Mouse (Mus musculus) forebrain, embryonic 13.5 days (tissue): ENCODE measurements around the gene Pla2g5. TPM values are rescaled to one million over a fixed set of nuclear protein-coding genes. Genes with fewer than 3 reads are reported as not detected.
"Not testable (repeated sequence)": the region's sequence is repeated elsewhere in the genome, so short reads cannot be mapped to it uniquely, and the experiment has no call there.

Experiments
- ATAC-seq: fragments of 200-750 bp; cut with Nextera tagmentation; 2 replicates; pipeline ENCODE4 v1.8.0; 2017
- H3K27ac ChIP-seq: fragments of 300-500 bp; sonication (generic); 2 replicates; pipeline ENCODE4 v1.5.1; 2015; ENCODE audit warnings: inconsistent platforms, mild to moderate bottlenecking, moderate library complexity
- H3K27me3 ChIP-seq: fragments of 300-500 bp; sonication (generic); 2 replicates; pipeline ENCODE4 v1.6.1; 2015; ENCODE audit warnings: mild to moderate bottlenecking, inconsistent platforms
- H3K36me3 ChIP-seq: fragments of 300-500 bp; sonication (generic); 2 replicates; pipeline ENCODE4 v1.6.1; 2015; ENCODE audit warnings: mild to moderate bottlenecking, inconsistent platforms; ENCODE audit not compliant: poor library complexity, severe bottlenecking
- H3K4me1 ChIP-seq: fragments of 300-500 bp; sonication (generic); 2 replicates; pipeline ENCODE4 v1.6.1; 2015; ENCODE audit warnings: inconsistent platforms
- H3K4me2 ChIP-seq: fragments of 300-500 bp; sonication (generic); 2 replicates; pipeline ENCODE4 v1.6.1; 2015; ENCODE audit warnings: inconsistent platforms, mild to moderate bottlenecking, moderate library complexity
- H3K4me3 ChIP-seq: fragments of 300-500 bp; sonication (generic); 2 replicates; pipeline ENCODE4 v1.5.1; 2015; ENCODE audit warnings: mild to moderate bottlenecking, inconsistent platforms
- H3K9ac ChIP-seq: fragments of 300-500 bp; sonication (generic); 2 replicates; pipeline ENCODE4 v1.6.1; 2015; ENCODE audit warnings: mild to moderate bottlenecking, inconsistent platforms
- H3K9me3 ChIP-seq: fragments of 300-500 bp; sonication (generic); replicated peaks from 2 replicates; pipeline ENCODE4 v1.6.1; 2016; ENCODE audit warnings: inconsistent platforms
- WGBS: fragments of 180-500 bp; shearing (Covaris S2); methylation state at CpG from one replicate; pipeline ENCODE4 v1.1.7; 2015; 5-methylcytosine and 5-hydroxymethylcytosine counted together
- polyA plus RNA-seq: library from polyadenylated mRNA; unstranded; fragments of >200 nt; fragmentation: Nextera tagmentation; extraction: Ambion mirVana; gene quantifications from 2 replicates; pipeline ENCODE4 v1.2.1, GENCODE M21; 2015

Gene Pla2g5
- polyA plus RNA-seq, result 0.26 and 0.42 TPM in 2 replicates

GRCm38 (mm10) chr4:138863344-138863998, at the start of gene Pla2g5:
TSS of gene Pla2g5 (minus strand) at chr4:138863482.
- Histone ChIP-seq H3K27me3 (no peaks in the 10 kb centered on the region), H3K27ac (no peak within 1 kb of the TSS), H3K36me3 (no peaks in the 10 kb centered on the region), H3K9me3 (no peaks in the 10 kb centered on the region), H3K9ac (no peak within 1 kb of the TSS), H3K4me3 (no peak within 1 kb of the TSS), H3K4me2 (no peak within 1 kb of the TSS), H3K4me1 (no peaks in the 10 kb centered on the region)
- no peak for ATAC-seq
- WGBS, result 73% methylated on average over 10 of the region's 10 CpGs

DNA sequence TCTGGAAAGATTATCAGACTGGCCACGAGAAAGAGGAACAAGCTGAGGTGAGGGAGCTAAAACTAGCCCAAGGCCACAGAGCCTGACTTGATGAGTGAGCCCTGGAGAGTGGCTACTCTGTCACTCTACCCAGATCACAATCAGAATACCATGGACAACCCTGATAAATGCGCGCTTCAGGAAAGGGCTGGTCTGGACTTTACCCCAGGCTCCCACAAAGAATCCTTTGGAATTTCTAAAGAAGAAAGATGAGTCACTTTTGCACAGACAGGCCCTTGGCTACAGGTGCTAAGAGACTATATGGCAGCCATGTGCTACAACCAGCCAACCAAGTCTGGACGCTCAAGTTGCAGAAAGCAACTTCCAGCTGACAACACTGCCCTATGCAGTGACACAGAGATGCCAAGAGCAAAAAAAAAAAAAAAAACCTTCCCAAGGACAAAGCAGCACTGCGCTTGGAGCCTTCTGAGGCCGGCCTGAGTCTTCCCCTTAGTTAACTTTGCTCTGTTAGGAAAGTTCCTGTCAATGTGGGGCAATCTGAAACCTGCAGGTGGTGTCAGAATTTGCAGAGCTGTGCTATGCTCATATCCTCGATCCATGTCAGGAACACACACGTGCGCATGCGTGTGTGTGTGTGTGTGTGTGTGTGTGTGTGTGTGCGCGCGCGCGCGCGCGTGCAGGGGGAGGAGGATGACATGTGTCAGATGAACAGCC, 42.5 kb upstream of the Pla2g5 start:
- H3K9ac ChIP-seq, result no peak overlapping the region
- no peak for ATAC-seq
- 0 out of 2 replicates have a peak, but pooled peaks cover 4% of the 10 kb centered on the region for H3K4me1 ChIP-seq
- WGBS, result 95% methylated on average over 18 of the region's 18 CpGs
- H3K36me3 ChIP-seq, result peaks cover 91% of the 10 kb centered on the region
- H3K9me3 ChIP-seq, result no peaks in the 10 kb centered on the region
- H3K4me3 ChIP-seq, result no peak overlapping the region
- H3K27ac ChIP-seq, result no peak overlapping the region
- no peak overlapping the region for H3K4me2 ChIP-seq
- H3K27me3 ChIP-seq, result no peaks in the 10 kb centered on the region

DNA sequence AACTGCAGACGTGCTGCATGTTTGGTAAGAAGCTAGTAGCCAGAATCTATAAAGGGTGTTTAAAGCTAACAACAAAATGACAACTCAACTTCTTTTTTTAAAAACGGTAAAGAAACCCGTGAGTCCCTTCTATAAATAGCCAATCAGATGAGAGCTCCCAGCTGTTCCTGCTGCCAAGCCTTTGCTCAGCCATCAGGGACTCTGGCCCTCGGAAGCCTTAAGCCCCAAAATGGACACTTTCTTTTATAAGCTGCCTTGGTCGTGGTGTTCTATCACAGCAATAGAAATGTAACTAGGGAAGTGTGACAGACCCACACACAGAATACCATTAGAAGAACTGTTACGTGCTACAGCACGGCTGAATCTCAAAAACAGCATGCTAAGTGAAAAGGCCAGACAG, 36.1 kb upstream of the Pla2g5 start:
- Histone ChIP-seq H3K4me2 (no peak overlapping the region), H3K9me3 (no peaks in the 10 kb centered on the region), H3K27ac (no peak overlapping the region), H3K4me1 (no peaks in the 10 kb centered on the region), H3K36me3 (peaks cover 93% of the 10 kb centered on the region), H3K9ac (no peak overlapping the region), H3K27me3 (no peaks in the 10 kb centered on the region), H3K4me3 (no peak overlapping the region)
- ATAC-seq, result no peak
- WGBS, result 91% methylated on average over 7 of the region's 7 CpGs

DNA sequence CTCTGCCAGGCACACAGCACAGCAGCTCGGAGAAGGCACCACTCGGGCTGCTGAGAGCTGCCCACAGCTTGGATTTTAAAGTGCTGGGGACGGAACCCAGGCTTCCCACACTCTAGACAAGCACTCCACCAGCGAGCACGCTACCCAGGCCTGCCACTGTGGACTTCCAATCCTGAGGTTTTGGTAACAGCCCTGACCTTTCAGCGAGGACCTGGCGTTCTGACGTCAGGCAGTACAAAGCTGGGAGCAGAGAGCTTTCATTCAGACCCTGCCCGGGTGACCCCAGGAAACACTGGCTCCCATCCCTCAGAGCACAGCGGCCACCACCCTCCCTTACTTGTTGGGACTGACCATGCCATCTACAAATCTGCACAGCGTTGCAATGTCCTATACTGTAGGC, 30.5 kb upstream of the Pla2g5 start:
- not testable (repeated sequence) for H3K9me3 ChIP-seq, H3K9ac ChIP-seq, ATAC-seq, H3K4me1 ChIP-seq, H3K27me3 ChIP-seq, H3K4me3 ChIP-seq, H3K4me2 ChIP-seq, H3K27ac ChIP-seq
- WGBS, result 90% methylated on average over 11 of the region's 11 CpGs
- peaks cover 74% of the 10 kb centered on the region for H3K36me3 ChIP-seq

DNA sequence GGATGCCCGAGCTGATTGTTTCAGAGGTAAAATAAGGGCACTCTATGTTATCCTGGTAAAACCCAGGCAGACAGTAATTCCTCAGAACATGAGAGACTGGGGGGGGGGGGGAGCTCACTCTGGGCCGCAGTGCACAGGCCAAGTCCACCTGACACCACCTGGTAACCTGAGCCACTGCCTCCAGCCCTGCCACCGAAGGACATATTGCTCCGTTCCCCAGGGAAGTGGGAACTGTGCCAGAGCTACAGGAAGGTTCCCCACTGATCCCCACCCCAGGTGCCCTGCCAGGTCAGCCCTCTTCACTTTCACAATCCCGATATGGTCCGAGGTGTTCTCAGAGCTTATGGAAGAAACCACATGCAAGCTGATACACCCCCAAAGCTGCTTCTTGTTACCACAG, 29.4 kb upstream of the Pla2g5 start:
- WGBS, result 95% methylated on average over 6 of the region's 6 CpGs
- no peak for ATAC-seq

GRCm38 (mm10) chr4:138889635-138890034, 26.4 kb upstream of the Pla2g5 start:
- no peak for ATAC-seq
- H3K9me3 ChIP-seq, result no peaks in the 10 kb centered on the region
- H3K4me1 ChIP-seq, result no peaks in the 10 kb centered on the region
- peaks cover 34% of the 10 kb centered on the region for H3K36me3 ChIP-seq
- H3K27ac ChIP-seq, result no peak overlapping the region
- no peaks in the 10 kb centered on the region for H3K27me3 ChIP-seq
- WGBS, result 71% methylated on average over 8 of the region's 8 CpGs
- H3K4me2 ChIP-seq, result no peak overlapping the region
- H3K9ac ChIP-seq, result no peak overlapping the region
- H3K4me3 ChIP-seq, result no peak overlapping the region

More for the DNA sequence above, 29.4 kb upstream of the Pla2g5 start:
- Histone ChIP-seq H3K36me3 (peaks cover 63% of the 10 kb centered on the region), H3K4me2 (no peak overlapping the region), H3K27me3 (no peaks in the 10 kb centered on the region), H3K27ac (no peak overlapping the region), H3K4me3 (no peak overlapping the region), H3K4me1 (no peaks in the 10 kb centered on the region), H3K9me3 (no peaks in the 10 kb centered on the region), H3K9ac (no peak overlapping the region)

DNA sequence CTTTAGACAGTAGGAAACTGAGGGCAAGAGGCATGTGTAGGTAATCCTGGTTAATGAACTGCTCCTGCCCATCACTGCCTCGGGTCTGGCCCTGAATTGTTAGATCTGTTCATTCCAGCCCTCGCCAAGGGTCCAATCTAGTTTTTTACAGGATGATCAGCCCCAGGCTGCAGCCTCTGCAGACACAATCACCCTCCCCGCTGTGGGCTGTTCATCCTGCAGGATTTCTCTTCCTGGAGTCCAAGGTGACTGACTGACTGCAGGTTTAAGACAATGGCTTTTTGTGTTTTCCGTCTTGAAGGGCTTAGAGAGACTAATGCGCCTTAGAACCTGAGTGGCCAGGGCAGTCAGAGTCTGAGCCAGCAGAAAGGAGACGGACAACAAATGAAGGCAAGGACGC, 25.9 kb upstream of the Pla2g5 start:
- Histone ChIP-seq H3K9ac (no peak overlapping the region), H3K9me3 (no peaks in the 10 kb centered on the region), H3K36me3 (peaks cover 30% of the 10 kb centered on the region), H3K27me3 (no peaks in the 10 kb centered on the region), H3K4me1 (no peaks in the 10 kb centered on the region), H3K4me3 (no peak overlapping the region), H3K4me2 (no peak overlapping the region), H3K27ac (no peak overlapping the region)
- ATAC-seq, result no peak
- WGBS, result 27% methylated on average over 7 of the region's 7 CpGs

DNA sequence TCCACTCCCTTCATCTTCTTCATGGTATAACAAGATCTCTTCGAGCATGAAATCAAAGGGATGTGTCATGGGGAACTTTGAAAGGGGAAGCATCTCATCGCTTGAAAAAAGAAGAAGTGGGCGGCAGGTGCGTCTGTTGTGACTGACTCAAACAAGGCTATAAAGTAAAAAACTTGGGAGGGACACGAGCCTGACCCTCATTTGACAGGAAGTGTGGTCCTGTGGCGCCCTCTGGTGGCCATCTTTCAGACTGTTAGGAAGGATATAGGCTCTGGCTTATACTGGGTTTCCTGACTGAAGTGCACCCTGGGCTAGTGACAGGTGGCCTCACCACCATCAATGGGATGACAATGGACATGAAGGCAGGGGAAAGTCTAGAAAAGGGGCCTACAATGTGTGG, 21.0 kb upstream of the Pla2g5 start:
- Histone ChIP-seq H3K4me3 (no peak overlapping the region), H3K4me1 (peaks cover 7% of the 10 kb centered on the region; the same call in 1 of the 2 replicates), H3K27me3 (0 out of 2 replicates have a peak, but pooled peaks cover 5% of the 10 kb centered on the region), H3K9ac (no peak overlapping the region), H3K27ac (no peak overlapping the region), H3K36me3 (no peaks in the 10 kb centered on the region), H3K4me2 (no peak overlapping the region), H3K9me3 (no peaks in the 10 kb centered on the region)
- ATAC-seq, result 0 out of 2 replicates have a peak, but pooled peaks have one; percentile 41
- WGBS, result 14% methylated on average over 6 of the region's 6 CpGs

GRCm38 (mm10) chr4:138882179-138882578, 18.9 kb upstream of the Pla2g5 start:
- Histone ChIP-seq H3K9me3 (no peaks in the 10 kb centered on the region), H3K27me3 (0 out of 2 replicates have a peak, but pooled peaks cover 5% of the 10 kb centered on the region), H3K9ac (no peak overlapping the region), H3K4me2 (peak overlapping the region; percentile 45), H3K4me3 (no peak overlapping the region), H3K4me1 (peaks cover 7% of the 10 kb centered on the region; the same call in 1 of the 2 replicates), H3K36me3 (no peaks in the 10 kb centered on the region), H3K27ac (no peak overlapping the region)
- 7% methylated on average over 16 of the region's 16 CpGs for WGBS
- no peak for ATAC-seq

- peaks cover 7% of the 10 kb centered on the region; the same call in 1 of the 2 replicates for H3K4me1 ChIP-seq
- H3K4me3 ChIP-seq, result no peak overlapping the region
- 0 out of 2 replicates have a peak, but pooled peaks cover 5% of the 10 kb centered on the region for H3K27me3 ChIP-seq
- no peaks in the 10 kb centered on the region for H3K9me3 ChIP-seq
- ATAC-seq, result no peak
- H3K4me2 ChIP-seq, result no peak overlapping the region
- no peak overlapping the region for H3K9ac ChIP-seq
- WGBS, result 91% methylated on average over 7 of the region's 7 CpGs
- no peaks in the 10 kb centered on the region for H3K36me3 ChIP-seq
- no peak overlapping the region for H3K27ac ChIP-seq
Observed at GRCm38 (mm10) chr4:138880811-138881584, 17.7 kb upstream of the Pla2g5 start.

DNA sequence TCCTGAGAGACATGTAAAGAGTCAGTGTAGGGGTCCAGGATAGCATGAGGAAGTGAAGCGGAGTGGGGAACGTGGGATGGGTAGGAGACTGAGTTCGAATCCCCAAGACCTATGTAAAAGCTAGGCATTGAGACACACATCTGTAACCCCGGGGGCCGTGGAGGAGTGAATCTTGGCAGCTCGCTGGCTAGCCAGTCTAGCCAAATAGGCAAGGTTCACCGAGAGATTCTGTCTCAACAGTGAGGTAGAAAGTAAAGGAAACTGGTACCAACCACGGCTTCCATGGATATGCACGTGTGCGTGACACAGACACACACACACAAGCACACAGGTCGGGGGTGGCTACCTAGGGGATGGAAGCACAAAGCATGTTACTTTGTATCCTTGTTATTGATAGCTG, 16.5 kb upstream of the Pla2g5 start:
- H3K9me3 ChIP-seq, result no peaks in the 10 kb centered on the region
- WGBS, result 89% methylated on average over 11 of the region's 11 CpGs
- no peak for ATAC-seq
- H3K27me3 ChIP-seq, result 0 out of 2 replicates have a peak, but pooled peaks cover 5% of the 10 kb centered on the region
- no peak overlapping the region for H3K9ac ChIP-seq
- H3K4me2 ChIP-seq, result no peak overlapping the region
- no peaks in the 10 kb centered on the region for H3K36me3 ChIP-seq
- H3K4me1 ChIP-seq, result peaks cover 7% of the 10 kb centered on the region; the same call in 1 of the 2 replicates
- H3K27ac ChIP-seq, result no peak overlapping the region
- no peak overlapping the region for H3K4me3 ChIP-seq

- no peak overlapping the region for H3K9ac ChIP-seq
- ATAC-seq, result no peak
- 74% methylated on average over 8 of the region's 8 CpGs for whole genome bisulfite sequencing
- H3K27me3 ChIP-seq, result 0 out of 2 replicates have a peak, but pooled peaks cover 5% of the 10 kb centered on the region
- H3K4me3 ChIP-seq, result no peak overlapping the region
- H3K9me3 ChIP-seq, result no peaks in the 10 kb centered on the region
- H3K4me2 ChIP-seq, result no peak overlapping the region
- H3K36me3 ChIP-seq, result no peaks in the 10 kb centered on the region
- H3K4me1 ChIP-seq, result peaks cover 7% of the 10 kb centered on the region; the same call in 1 of the 2 replicates
- no peak overlapping the region for H3K27ac ChIP-seq
Observed at GRCm38 (mm10) chr4:138878783-138879182, 15.5 kb upstream of the Pla2g5 start.
